Mouse (Mus musculus) gastrocnemius, adult 18-20 months (tissue): Measurements from ENCODE around the gene Pld3. TPM values are rescaled to one million over a fixed set of nuclear protein-coding genes. Genes with fewer than 3 reads are reported as not detected.

Source experiments
- DNase-seq: peaks from one replicate; pipeline ENCODE4 v3.0.0; 2021; ENCODE audit warnings: low spot score
- total RNA-seq, 2 experiments: library from RNA; stranded (reverse); gene quantifications; 2 replicates each; pipeline ENCODE4 v1.2.3; 2021

Gene Pld3
- total RNA-seq, 2 experiments from 2014 or later, result 15.1 to 16.1 TPM

- DNase-seq, result peak; percentile 17
Measured at GRCm38 (mm10) chr7:27569580-27570224, 16.7 kb upstream of the Pld3 start.

GRCm38 (mm10) chr7:27560978-27561377, 8.0 kb upstream of the Pld3 start:
- no peak for DNase-seq

- DNase-seq, result peak; percentile 87
Measured at GRCm38 (mm10) chr7:27560291-27560887, 7.4 kb upstream of the Pld3 start.

- DNase-seq, result no peak
Measured at GRCm38 (mm10) chr7:27552070-27552469, 948 bp downstream of the Pld3 start.

- DNase-seq, result no peak
Measured at GRCm38 (mm10) chr7:27549597-27549996, 3.4 kb downstream of the Pld3 start.

GRCm38 (mm10) chr7:27544675-27545370, 8.2 kb downstream of the Pld3 start:
- DNase-seq, result no peak

- DNase-seq, result no peak
Measured at GRCm38 (mm10) chr7:27543851-27544250, 9.2 kb downstream of the Pld3 start.

- no peak for DNase-seq
Measured at GRCm38 (mm10) chr7:27543065-27543464, 10.0 kb downstream of the Pld3 start.

GRCm38 (mm10) chr7:27542392-27543033, 10.5 kb downstream of the Pld3 start:
- peak; percentile 69 for DNase-seq

GRCm38 (mm10) chr7:27541922-27542321, 11.1 kb downstream of the Pld3 start:
- no peak for DNase-seq

GRCm38 (mm10) chr7:27541431-27541830, 11.6 kb downstream of the Pld3 start:
- DNase-seq, result no peak

GRCm38 (mm10) chr7:27540935-27541334, 12.1 kb downstream of the Pld3 start:
- no peak for DNase-seq

- no peak for DNase-seq
Measured at GRCm38 (mm10) chr7:27540521-27540920, 12.5 kb downstream of the Pld3 start.

- DNase-seq, result no peak
Measured at GRCm38 (mm10) chr7:27538797-27539196, 14.2 kb downstream of the Pld3 start.

- DNase-seq, result no peak
Measured at GRCm38 (mm10) chr7:27537998-27538397, 15.0 kb downstream of the Pld3 start.

- no peak for DNase-seq
Measured at GRCm38 (mm10) chr7:27536618-27537017, 16.4 kb downstream of the Pld3 start.

GRCm38 (mm10) chr7:27535386-27535785, 17.6 kb downstream of the Pld3 start:
- no peak for DNase-seq

- DNase-seq, result no peak
Measured at GRCm38 (mm10) chr7:27532480-27533050, 20.5 kb downstream of the Pld3 start.

GRCm38 (mm10) chr7:27531707-27532106, 21.3 kb downstream of the Pld3 start:
- no peak for DNase-seq

- DNase-seq, result no peak
Measured at GRCm38 (mm10) chr7:27530937-27531336, 22.1 kb downstream of the Pld3 start.

GRCm38 (mm10) chr7:27529070-27529469, 23.9 kb downstream of the Pld3 start:
- no peak for DNase-seq
